Mouse (Mus musculus): ENCODE measurements around the gene Adgrf3.
A peak's percentile ranks its signal among the peaks of the same experiment; 100 is the strongest.
"Not testable (repeated sequence)": the region's sequence is repeated elsewhere in the genome, so short reads cannot be mapped to it uniquely, and the experiment has no call there.

Gene Adgrf3

DNA sequence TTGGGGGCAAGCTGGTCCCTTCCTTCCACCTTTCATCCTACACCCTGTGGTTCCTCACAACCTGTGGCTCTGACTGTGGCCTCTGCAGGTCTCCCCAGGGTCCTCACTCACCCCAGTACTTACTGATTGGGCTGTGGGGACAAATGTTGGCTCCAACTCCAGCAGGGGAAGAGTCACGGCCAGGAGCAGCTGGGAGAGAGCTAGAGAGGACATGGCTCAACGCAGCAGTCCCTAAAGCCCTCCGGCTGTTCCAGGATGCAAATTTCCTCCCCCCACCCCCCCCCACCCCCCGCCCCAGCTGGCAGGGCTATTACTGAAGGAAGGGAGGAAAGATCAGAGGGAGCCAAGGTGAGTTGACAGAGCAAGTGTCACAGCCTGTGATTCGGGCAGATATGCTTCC is at the start of gene Adgrf3:
Gene Adgrf3 (minus strand): TSS at position 230 of the 400 bp plus-strand sequence.
- DNase-seq (ENCODE audit: low read depth, low spot score) = no peak

GRCm38 (mm10) chr5:30247666-30248065 is 42.1 kb upstream of the Adgrf3 start:
- DNase-seq (ENCODE audit: low read depth, low spot score) = no peak

- no peak for DNase-seq (ENCODE audit: low read depth, low spot score)
Observed at GRCm38 (mm10) chr5:30245861-30246416, 40.4 kb upstream of the Adgrf3 start.

GRCm38 (mm10) chr5:30243741-30244140 is 38.2 kb upstream of the Adgrf3 start:
- no peak for DNase-seq (ENCODE audit: low read depth, low spot score)

GRCm38 (mm10) chr5:30242410-30242809 is 36.9 kb upstream of the Adgrf3 start:
- no peak for DNase-seq (ENCODE audit: low read depth, low spot score)

DNA sequence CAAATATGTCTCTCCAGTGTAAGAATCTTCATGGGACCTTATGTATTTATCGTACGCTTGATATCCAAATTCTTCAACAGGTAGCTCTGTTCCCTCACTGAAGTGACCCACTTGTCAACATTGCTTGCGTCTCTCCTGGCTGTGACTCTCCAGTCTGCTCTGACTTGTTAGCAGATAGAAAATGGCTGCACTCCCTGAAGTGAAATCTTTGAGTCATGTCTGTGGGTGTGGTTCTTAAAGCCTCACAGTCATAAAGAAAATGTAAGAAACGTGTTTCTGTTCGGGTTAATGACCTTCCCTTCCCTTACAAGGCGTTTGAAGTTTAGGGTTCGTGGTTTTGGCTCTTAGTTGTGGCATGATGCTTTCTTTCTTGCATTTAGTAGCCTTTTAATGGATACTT is 35.0 kb upstream of the Adgrf3 start:
- no peak for DNase-seq (ENCODE audit: low read depth, low spot score)

- no peak for DNase-seq (ENCODE audit: low read depth, low spot score)
Observed at GRCm38 (mm10) chr5:30238533-30238932, 33.0 kb upstream of the Adgrf3 start.

GRCm38 (mm10) chr5:30235641-30236126 is 30.2 kb upstream of the Adgrf3 start:
- no peak for DNase-seq (ENCODE audit: low read depth, low spot score)

- no peak for DNase-seq (ENCODE audit: low read depth, low spot score)
Observed at GRCm38 (mm10) chr5:30233979-30234378, 28.5 kb upstream of the Adgrf3 start.

DNA sequence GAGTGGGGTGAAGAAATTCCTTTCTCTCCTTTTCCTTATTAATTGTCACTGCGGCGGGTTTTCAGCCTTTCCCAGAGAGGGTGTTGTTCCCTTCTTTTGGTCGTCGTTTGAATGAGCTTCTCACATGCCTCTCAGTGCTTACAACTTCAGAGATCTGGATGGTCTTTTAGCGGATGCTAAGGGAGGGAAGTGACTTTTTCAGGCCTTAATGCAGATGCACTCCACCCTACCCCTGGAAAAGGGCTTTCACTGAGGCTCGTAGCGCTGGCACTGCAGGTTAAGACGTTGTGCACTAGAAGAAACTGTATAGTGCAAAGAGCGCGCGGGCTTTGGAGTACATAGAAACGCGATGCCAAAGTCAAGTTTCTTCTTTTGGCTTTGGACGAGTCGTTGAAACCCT is 27.5 kb upstream of the Adgrf3 start:
- no peak for DNase-seq (ENCODE audit: low read depth, low spot score)

DNA sequence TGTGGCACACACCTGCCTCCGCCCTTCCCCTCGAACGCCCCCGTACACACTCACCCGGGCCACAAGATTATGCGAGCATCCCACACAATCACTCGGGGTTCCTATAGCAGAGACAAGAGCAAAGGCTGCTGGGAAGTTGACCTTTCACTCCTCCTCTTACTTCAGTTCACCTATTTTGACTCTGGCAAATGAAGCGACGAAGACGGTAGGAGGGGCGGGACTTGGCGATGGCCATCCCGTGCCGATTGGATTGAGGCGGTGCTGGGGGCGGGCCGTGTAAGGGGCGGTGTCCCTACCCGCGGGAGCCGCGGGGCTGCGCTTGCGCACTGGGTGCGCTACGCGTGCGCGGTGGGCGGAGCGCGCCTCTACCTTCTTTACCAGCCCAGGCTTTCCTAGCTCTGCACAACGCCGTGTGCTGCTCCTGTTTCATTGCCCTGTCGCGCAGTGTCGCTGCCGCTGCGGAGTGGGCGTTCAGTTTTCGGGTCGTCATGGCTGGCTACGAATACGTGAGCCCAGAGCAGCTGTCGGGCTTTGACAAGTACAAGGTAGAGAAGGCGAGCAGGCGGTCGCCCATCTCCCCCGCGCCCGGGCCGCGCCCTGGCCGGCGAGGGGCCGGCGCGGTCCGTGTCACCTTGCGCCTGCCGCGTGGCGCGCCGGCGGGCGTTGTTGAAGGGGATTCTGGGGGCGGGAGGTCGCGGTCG is 26.9 kb upstream of the Adgrf3 start, which contains the start of gene Selenoi:
Gene Selenoi (plus strand): TSS at position 311 of the 701 bp plus-strand sequence.
- DNase-seq (ENCODE audit: low read depth, low spot score) = peak; percentile 99

DNA sequence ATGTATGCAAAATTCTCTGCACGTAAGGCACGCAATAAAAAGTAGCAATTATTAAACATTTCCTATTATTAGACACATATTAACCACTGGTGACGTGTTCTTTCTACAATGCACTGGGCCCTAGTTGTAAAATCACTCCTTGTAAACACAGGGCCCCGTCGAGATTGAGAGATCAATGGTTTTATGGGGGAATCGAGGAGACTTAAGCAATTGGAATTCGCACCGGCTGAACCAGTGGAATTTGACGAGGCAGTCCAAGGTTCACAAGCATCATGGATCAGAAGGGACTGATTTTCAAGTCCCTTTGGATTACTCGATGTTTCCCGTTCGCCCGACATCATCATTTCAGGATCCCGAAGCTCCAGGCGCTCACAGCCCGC is 26.4 kb upstream of the Adgrf3 start:
- no peak for DNase-seq (ENCODE audit: low read depth, low spot score)

DNA sequence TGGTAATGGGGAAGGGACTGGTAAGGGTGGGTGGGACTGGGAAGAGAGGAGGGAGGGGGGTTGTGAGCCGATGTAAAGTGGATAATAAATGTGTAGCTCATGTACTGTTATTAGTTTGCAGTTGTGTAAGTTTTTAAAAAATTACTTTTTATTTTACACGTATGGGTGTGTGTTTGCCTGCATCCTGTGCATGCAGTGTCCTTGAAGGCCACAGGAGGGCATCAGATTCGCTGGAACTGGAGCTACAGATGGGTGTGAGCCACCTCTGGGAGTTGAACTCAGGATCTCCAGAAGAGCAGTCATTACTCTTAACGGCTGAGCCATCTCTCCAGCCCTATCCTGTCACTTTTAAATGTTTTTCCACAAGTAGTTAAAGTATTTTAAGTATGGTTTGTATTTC is 25.4 kb upstream of the Adgrf3 start:
- no peak for DNase-seq (ENCODE audit: low read depth, low spot score)

DNA sequence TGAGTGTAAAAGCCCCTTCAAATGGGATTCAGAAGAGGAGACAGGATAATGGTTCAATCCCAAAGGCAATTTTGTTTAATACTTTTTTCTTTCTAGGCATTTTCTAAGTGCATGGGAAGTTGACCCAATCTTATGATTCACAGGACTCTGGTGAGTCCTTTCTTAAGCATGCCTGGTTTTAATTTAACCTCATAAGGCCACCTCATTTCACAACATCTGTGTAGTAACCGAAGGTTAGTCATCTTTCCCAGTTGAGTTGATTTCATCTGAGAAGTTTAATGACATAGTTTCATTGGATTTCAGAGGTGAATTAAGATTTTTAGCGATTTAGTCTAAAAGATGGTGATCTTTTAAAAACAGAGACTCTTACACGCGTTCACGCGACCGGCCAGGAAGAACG is 17.2 kb upstream of the Adgrf3 start:
- no peak for DNase-seq (ENCODE audit: low read depth, low spot score)

DNA sequence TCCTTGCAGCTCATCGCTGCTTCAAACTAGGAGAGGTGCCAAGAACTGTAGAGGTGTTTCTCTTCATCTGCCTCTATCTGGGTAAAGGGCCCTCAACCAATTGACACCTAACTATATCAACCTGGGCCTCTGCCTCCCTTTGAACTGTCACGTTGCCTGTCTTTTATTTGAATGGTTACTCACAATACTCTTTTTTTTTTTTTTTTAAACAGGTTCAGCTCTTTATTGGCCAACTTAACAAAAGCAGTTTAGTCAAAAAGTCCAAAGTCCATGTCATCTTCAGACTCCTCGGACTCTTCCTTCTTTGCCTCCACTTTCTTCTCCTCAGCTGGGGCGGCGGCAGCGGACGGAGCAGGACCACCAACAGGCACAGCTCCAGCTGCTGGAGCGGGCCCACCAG is 15.1 kb upstream of the Adgrf3 start:
- no peak for DNase-seq (ENCODE audit: low read depth, low spot score)

GRCm38 (mm10) chr5:30219715-30220114 is 14.2 kb upstream of the Adgrf3 start:
- DNase-seq (ENCODE audit: low read depth, low spot score) = no peak

DNA sequence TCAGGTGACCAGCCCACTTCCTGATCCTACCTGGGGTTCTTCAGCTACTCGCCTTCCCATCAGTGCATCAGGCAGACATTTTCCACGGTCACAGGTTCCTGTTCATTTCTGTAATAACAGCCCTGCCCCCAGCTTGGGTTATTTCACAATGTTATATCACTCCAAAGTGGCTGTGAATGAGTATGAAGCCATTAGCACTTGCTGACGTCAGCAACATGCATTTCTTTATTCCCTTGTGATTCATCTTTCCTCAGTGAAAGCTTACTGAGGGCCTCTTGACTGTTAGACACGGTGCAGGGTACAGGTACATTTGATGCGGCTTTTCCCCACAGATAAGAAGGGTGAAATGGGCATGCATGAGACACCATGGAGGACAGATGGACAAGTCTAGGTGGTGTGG is 10.4 kb upstream of the Adgrf3 start:
- no peak for DNase-seq (ENCODE audit: low read depth, low spot score)

DNA sequence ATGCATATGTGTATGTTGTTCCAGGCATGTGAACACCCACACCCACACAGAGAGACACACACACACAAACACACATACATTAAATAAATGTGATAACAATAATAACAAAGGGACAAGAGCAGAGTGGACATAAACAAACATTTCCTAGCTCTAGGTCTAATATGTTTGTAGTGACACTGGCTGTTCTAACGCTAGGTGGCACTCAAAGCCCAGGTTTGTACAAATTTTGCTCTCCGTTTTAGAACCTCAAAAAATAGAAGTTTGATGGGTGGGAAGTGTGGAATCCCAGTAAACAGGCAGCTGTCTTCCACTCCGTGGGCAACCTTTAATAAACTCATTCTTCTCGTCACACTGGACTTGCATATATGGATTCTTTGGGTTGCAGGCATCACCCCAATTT is 9.4 kb upstream of the Adgrf3 start:
- DNase-seq (ENCODE audit: low read depth, low spot score) = peak; percentile 35

DNA sequence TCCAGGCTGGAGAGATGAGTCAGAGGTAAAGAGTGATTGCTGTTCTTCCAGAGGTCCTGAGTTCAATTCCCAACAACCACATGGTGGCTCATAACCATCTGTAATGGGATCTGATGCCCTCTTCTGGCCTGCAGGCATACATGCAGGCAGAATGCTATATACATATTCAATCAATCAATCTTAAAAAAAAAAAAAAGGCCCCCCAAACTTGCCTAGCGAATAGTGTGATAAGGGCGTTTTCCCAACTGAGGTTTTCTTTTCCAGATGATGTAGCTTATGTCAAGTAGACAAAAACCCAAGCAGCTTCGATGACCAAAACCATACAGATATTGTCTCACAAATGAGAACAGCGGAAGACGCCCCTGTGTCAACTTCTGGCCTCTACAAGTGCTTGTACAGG is 5.2 kb upstream of the Adgrf3 start:
- not testable (repeated sequence) for DNase-seq (ENCODE audit: low read depth, low spot score)

DNA sequence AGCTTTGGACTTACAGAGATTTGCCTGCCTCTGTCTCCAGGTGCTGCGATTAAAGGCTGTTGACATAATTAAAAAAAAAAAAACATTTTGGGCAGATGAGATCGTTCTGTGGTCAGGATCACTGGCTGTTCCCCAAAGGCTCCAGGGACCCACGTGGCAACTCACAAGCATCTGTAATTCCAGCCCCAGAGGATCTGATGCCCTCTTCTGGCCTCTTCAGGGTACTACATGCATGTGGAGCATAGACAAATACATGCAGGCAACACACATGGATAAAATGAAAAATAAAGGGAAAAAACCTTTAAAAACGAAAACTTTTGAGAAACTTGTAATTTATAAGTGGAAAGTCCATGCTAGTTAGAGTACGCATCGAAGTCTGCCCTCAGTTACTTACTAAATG is 1.8 kb upstream of the Adgrf3 start:
- DNase-seq (ENCODE audit: low read depth, low spot score) = no peak

GRCm38 (mm10) chr5:30205034-30205433 is 488 bp downstream of the Adgrf3 start:
- DNase-seq (ENCODE audit: low read depth, low spot score) = no peak

DNA sequence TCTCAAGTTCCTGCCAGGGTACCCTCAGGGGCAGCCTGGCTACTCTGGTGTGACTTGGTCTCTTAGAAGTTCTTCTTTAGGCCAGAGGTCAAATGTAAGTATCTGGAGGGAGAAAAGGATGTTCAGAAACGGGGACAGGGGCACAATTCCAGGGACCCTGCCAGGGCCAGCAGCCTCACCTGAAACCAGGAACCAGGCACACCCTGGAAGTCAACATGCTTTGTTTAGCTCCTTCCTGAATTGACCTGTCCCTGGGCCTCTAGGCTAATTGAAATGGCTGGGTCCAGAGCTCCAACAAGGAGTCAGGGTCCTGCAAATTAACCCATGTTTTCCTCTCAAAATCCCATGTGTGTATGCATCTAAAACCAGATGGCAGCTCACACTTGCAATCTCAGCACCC is 1.1 kb downstream of the Adgrf3 start:
- no peak for DNase-seq (ENCODE audit: low read depth, low spot score)

GRCm38 (mm10) chr5:30203216-30203885 is 2.2 kb downstream of the Adgrf3 start:
- no peak for DNase-seq (ENCODE audit: low read depth, low spot score)
